Mouse (Mus musculus) heart, embryonic 10.5 days (tissue): ENCODE results near the gene Wwox. TPM values are rescaled to one million over a fixed set of nuclear protein-coding genes. Genes with fewer than 3 reads are reported as not detected.

Source experiments
- polyA plus RNA-seq: library from polyadenylated mRNA; unstranded; fragments of >200 nt; fragmentation: Nextera tagmentation; extraction: Ambion mirVana; gene quantifications from 2 replicates; pipeline ENCODE4 v1.2.1, GENCODE M21; 2016

Gene Wwox
- polyA plus RNA-seq, 1 experiment from 2014 or later = 9.8 TPM

Other genes starting within 250 kb of the Wwox start
- 0.91 and 1.9 TPM in 2 replicates for gene Vat1l, start 234.0 kb upstream of the Wwox start, polyA plus RNA-seq
- not detected in 2 replicates for gene Clec3a, start 21.6 kb upstream of the Wwox start, polyA plus RNA-seq